In genomic region chr1:88938458-88938857, GRCm38 (mm10) we compare ENCODE assay signal across 17 mouse cellular contexts.
DNase-seq lines count a peak whose midpoint lies in the region; ATAC-seq and TF ChIP-seq lines count a peak whose summit lies in the region.
"Had no signal": no experiment of that assay in that cellular context is flagged by ENCODE, and none has a peak within 500 bp of the region (broad histone marks: within the 10 kb centered on the region; RNA-seq: fewer than 3 reads in every experiment).

No protein-coding gene starts in this region.

- no peaks in the 10 kb centered on the region for H3K27me3 ChIP-seq in forebrain, embryonic 12.5 days
- no peaks in the 10 kb centered on the region for H3K27me3 ChIP-seq in forebrain, embryonic 16.5 days (replicated peaks; ENCODE audit: control insufficient read depth, insufficient read depth, low read length)
- H3K27me3 ChIP-seq in neural tube, embryonic 13.5 days, result no peaks in the 10 kb centered on the region
- H3K27me3 ChIP-seq in kidney, embryonic 16.5 days (ENCODE audit: insufficient read depth, low read length), result no peaks in the 10 kb centered on the region
- H3K27me3 ChIP-seq in neural tube, embryonic 15.5 days (replicated peaks), result no peaks in the 10 kb centered on the region
- H3K27me3 ChIP-seq: embryonic facial prominence, embryonic 13.5 days; intestine, embryonic 15.5 days; liver, embryonic 13.5 days; megakaryocyte, embryonic 14.5 days; Patski had no signal

- no peak overlapping the region for H3K9ac ChIP-seq in forebrain, embryonic 12.5 days
- H3K9ac ChIP-seq in forebrain, embryonic 16.5 days (replicated peaks; ENCODE audit: low read depth, low read length), result no peak overlapping the region
- H3K9ac ChIP-seq in neural tube, embryonic 13.5 days, result no peak overlapping the region
- no peak overlapping the region for H3K9ac ChIP-seq in kidney, embryonic 16.5 days (replicated peaks; ENCODE audit: low read length)
- no peak overlapping the region for H3K9ac ChIP-seq in neural tube, embryonic 15.5 days (replicated peaks)
- H3K9ac ChIP-seq: embryonic facial prominence, embryonic 13.5 days; intestine, embryonic 15.5 days; liver, embryonic 13.5 days had no signal

- H3K4me1 ChIP-seq in forebrain, embryonic 12.5 days, result peaks cover 7% of the 10 kb centered on the region; the same call in 1 of the 2 replicates
- peaks cover 4% of the 10 kb centered on the region; the same call in 1 of the 2 replicates for H3K4me1 ChIP-seq in forebrain, embryonic 16.5 days (replicated peaks; ENCODE audit: control insufficient read depth, insufficient read depth, low read length)
- peaks cover 51% of the 10 kb centered on the region for H3K4me1 ChIP-seq in neural tube, embryonic 13.5 days (replicated peaks)
- H3K4me1 ChIP-seq in kidney, embryonic 16.5 days (ENCODE audit: insufficient read depth, low read length), result peaks cover 15% of the 10 kb centered on the region
- peaks cover 30% of the 10 kb centered on the region for H3K4me1 ChIP-seq in neural tube, embryonic 15.5 days
- H3K4me1 ChIP-seq: embryonic facial prominence, embryonic 13.5 days; intestine, embryonic 15.5 days; liver, embryonic 13.5 days; megakaryocyte, embryonic 14.5 days had no signal

- intact Hi-C loops in left cerebral cortex, adult 2 months (cut with DNase I), result loop anchor here (10.0 kb wide), 1 partner anchor 246 kb away; no protein-coding TSS in a partner anchor
- intact Hi-C loops in heart, postnatal 36 days (cut with DNase I), result no loop called here

- TF ChIP-seq CTCF in left cerebral cortex, adult 2 months (IDR thresholded peaks at IDR 0.05), result no peak

- H3K36me3 ChIP-seq in forebrain, embryonic 12.5 days (replicated peaks), result no peaks in the 10 kb centered on the region
- H3K36me3 ChIP-seq in forebrain, embryonic 16.5 days (ENCODE audit: control insufficient read depth, insufficient read depth), result no peaks in the 10 kb centered on the region
- no peaks in the 10 kb centered on the region for H3K36me3 ChIP-seq in neural tube, embryonic 13.5 days
- no peaks in the 10 kb centered on the region for H3K36me3 ChIP-seq in kidney, embryonic 16.5 days (ENCODE audit: insufficient read depth, low read length)
- no peaks in the 10 kb centered on the region for H3K36me3 ChIP-seq in neural tube, embryonic 15.5 days
- H3K36me3 ChIP-seq: embryonic facial prominence, embryonic 13.5 days; intestine, embryonic 15.5 days; liver, embryonic 13.5 days had no signal

- no peaks in the 10 kb centered on the region for H3K9me3 ChIP-seq in forebrain, embryonic 12.5 days
- H3K9me3 ChIP-seq in forebrain, embryonic 16.5 days (ENCODE audit: control insufficient read depth, low read length), result no peaks in the 10 kb centered on the region
- no peaks in the 10 kb centered on the region; the same call in 1 of the 2 replicates for H3K9me3 ChIP-seq in neural tube, embryonic 13.5 days
- H3K9me3 ChIP-seq in kidney, embryonic 16.5 days (ENCODE audit: low read length), result no peaks in the 10 kb centered on the region
- no peaks in the 10 kb centered on the region for H3K9me3 ChIP-seq in neural tube, embryonic 15.5 days (replicated peaks)
- H3K9me3 ChIP-seq: embryonic facial prominence, embryonic 13.5 days; intestine, embryonic 15.5 days; liver, embryonic 13.5 days had no signal

- 0 out of 2 replicates have a peak overlapping the region, but pooled peaks have one; percentile 0 for H3K27ac ChIP-seq in forebrain, embryonic 12.5 days
- no peak overlapping the region for H3K27ac ChIP-seq in forebrain, embryonic 16.5 days (ENCODE audit: low read length)
- peak overlapping the region; percentile 35; the same call in 1 of the 2 replicates for H3K27ac ChIP-seq in neural tube, embryonic 13.5 days (replicated peaks)
- H3K27ac ChIP-seq in kidney, embryonic 16.5 days (ENCODE audit: low read length), result peak overlapping the region; percentile 66
- 0 out of 2 replicates have a peak overlapping the region, but pooled peaks have one; percentile 19 for H3K27ac ChIP-seq in neural tube, embryonic 15.5 days (replicated peaks)
- H3K27ac ChIP-seq in left cerebral cortex, adult 2 months, result no peak overlapping the region
- H3K27ac ChIP-seq: embryonic facial prominence, embryonic 13.5 days; intestine, embryonic 15.5 days; liver, embryonic 13.5 days had no signal

- no peak for ATAC-seq in forebrain, embryonic 12.5 days (ENCODE audit: low FRiP score)
- ATAC-seq in forebrain, embryonic 16.5 days, result no peak
- ATAC-seq in neural tube, embryonic 13.5 days (ENCODE audit: low read depth), result 0 out of 2 replicates have a peak, but pooled peaks have one; percentile 11
- ATAC-seq in kidney, embryonic 16.5 days (ENCODE audit: low FRiP score, low TSS enrichment), result peak; percentile 79
- ATAC-seq in neural tube, embryonic 15.5 days (ENCODE audit: low FRiP score), result 0 out of 2 replicates have a peak, but pooled peaks have one; percentile 25
- ATAC-seq: intestine, embryonic 15.5 days; lung, postnatal 0 days; Patski had no signal

- WGBS in forebrain, embryonic 12.5 days, result 51% methylated on average over 7 of the region's 7 CpGs
- WGBS in forebrain, embryonic 16.5 days, result 55% methylated on average over 7 of the region's 7 CpGs
- 65% methylated on average over 7 of the region's 7 CpGs for WGBS in neural tube, embryonic 13.5 days
- 37% methylated on average over 7 of the region's 7 CpGs for WGBS in kidney, embryonic 16.5 days
- WGBS in neural tube, embryonic 15.5 days, result 54% methylated on average over 7 of the region's 7 CpGs

- no peak overlapping the region for H3K4me3 ChIP-seq in forebrain, embryonic 12.5 days (replicated peaks)
- no peak overlapping the region for H3K4me3 ChIP-seq in forebrain, embryonic 16.5 days (replicated peaks; ENCODE audit: low read length)
- no peak overlapping the region for H3K4me3 ChIP-seq in neural tube, embryonic 13.5 days
- no peak overlapping the region for H3K4me3 ChIP-seq in kidney, embryonic 16.5 days (ENCODE audit: low read length)
- H3K4me3 ChIP-seq in neural tube, embryonic 15.5 days (replicated peaks), result no peak overlapping the region
- no peak overlapping the region for H3K4me3 ChIP-seq in left cerebral cortex, adult 2 months
- H3K4me3 ChIP-seq: embryonic facial prominence, embryonic 13.5 days; intestine, embryonic 15.5 days; liver, embryonic 13.5 days had no signal

- no peak for DNase-seq in neural tube, embryonic 10.5 days (ENCODE audit: extremely low spot score, low spot score)
- no peak for DNase-seq in left cerebral cortex, adult 2 months (ENCODE audit: extremely low spot score in 1 of 2, low spot score in 2 of 2)
- DNase-seq in heart, postnatal 36 days, result no peak
- DNase-seq: gastrocnemius, postnatal 10 days; heart, postnatal 10 days; liver, embryonic 13.5 days; right cerebral cortex, postnatal 4 days had no signal

- no peak overlapping the region for H3K4me2 ChIP-seq in forebrain, embryonic 12.5 days
- no peak overlapping the region for H3K4me2 ChIP-seq in forebrain, embryonic 16.5 days (ENCODE audit: low read length)
- no peak overlapping the region for H3K4me2 ChIP-seq in neural tube, embryonic 13.5 days
- no peak overlapping the region for H3K4me2 ChIP-seq in kidney, embryonic 16.5 days (replicated peaks; ENCODE audit: low read depth, low read length)
- H3K4me2 ChIP-seq in neural tube, embryonic 15.5 days, result no peak overlapping the region
- H3K4me2 ChIP-seq: embryonic facial prominence, embryonic 13.5 days; intestine, embryonic 15.5 days; liver, embryonic 13.5 days had no signal

Comparison
In these comparisons a context has a peak if more than half of its experiments do, and no peak if none do; other contexts are left out.
1. H3K27ac ChIP-seq: peak in forebrain, embryonic 12.5 days (single experiment), neural tube, embryonic 13.5 days (single experiment), kidney, embryonic 16.5 days (single experiment) and neural tube, embryonic 15.5 days (single experiment); none in forebrain, embryonic 16.5 days (single experiment) and left cerebral cortex, adult 2 months (single experiment).
2. ATAC-seq: peak in neural tube, embryonic 13.5 days (single experiment), kidney, embryonic 16.5 days (single experiment) and neural tube, embryonic 15.5 days (single experiment); none in forebrain, embryonic 12.5 days (single experiment) and forebrain, embryonic 16.5 days (single experiment).